Mouse (Mus musculus): ENCODE data around the gene Tex19.1. TPM values are rescaled to one million over a fixed set of nuclear protein-coding genes. Genes with fewer than 3 reads are reported as not detected.

Tex19.1 gene
- polyA plus RNA-seq (2017; shearing (Covaris generic)): not detected

DNA sequence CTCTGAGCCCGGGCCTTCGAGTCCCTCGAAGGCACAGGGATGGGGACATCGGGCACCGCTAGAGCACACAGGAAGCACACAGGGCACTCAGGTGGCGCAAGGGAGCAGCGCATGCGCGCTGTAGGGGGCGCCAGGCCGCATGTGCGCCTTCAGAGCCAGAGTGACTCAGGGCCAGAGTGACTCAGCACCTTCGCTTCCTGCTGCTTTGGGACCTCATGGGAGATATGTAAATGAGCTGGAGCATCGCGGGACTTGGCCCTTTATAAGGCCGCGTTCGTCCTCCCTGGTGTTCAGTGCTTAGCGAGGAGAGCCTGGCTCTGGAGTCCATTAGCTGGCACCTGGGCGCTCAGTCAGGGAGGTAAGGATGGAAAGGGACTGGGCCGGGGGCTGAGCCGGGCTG lies at the start of gene Tex19.1:
Tex19.1 (plus strand) TSS at position 279 of the 400 bp plus-strand sequence.

DNA sequence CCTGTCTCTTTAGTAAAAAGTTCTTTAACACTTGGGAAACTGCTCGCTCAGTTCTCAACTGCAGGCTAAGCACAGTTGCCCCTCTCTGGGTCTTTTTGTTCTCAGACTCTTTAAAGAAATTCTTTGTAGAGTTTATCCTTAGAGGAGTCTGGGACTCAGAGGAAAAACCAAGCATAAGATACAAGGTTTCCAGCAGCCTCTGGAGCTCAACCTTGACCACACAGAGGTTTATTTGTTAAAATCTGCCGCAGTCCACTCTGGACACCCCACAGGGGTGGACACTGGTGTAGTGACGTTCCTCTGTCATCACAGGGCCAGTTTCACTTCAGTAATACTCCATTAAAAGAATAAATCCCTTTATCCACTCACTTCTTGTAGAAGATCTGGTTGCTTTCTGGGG lies 27.4 kb upstream of the Tex19.1 start, which contains the start of gene Tex19.2:
Tex19.2 (minus strand) TSS at position 101 of the 400 bp plus-strand sequence.

DNA sequence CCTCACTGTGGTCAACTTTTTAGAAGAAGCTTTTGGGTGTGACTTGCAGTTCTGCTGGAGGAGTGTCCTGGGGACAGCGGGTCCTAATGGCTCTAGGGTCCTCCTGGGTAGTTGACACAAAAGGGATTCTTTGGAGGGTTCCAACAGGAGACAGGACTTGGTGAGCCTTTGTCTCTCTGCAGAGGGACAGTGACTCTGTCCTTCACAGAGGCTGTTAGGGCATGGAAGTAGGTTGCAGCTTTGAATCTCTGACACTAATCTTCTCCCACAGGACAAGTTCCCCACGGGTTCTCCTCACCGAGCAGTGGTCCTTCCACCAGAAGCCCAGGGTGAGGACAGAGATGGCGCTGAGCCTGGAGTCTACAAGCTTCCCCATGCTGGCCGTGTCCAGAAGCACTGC lies 14.0 kb downstream of the Tex19.1 start, which contains the start of gene Uts2r:
Uts2r (plus strand) TSS at position 301 of the 400 bp plus-strand sequence.

Other genes with a start within 250 kb of the Tex19.1 start
- 0.21 TPM for gene Ccdc57, start 213.3 kb upstream of the Tex19.1 start, polyA plus RNA-seq (2017; shearing (Covaris generic))
- 21.0 TPM for gene Slc16a3, start 197.7 kb upstream of the Tex19.1 start, polyA plus RNA-seq (2017; shearing (Covaris generic))
- 227 TPM for gene Csnk1d, start 154.8 kb upstream of the Tex19.1 start, polyA plus RNA-seq (2017; shearing (Covaris generic))
- 69.1 TPM for gene Cd7, start 106.7 kb upstream of the Tex19.1 start, polyA plus RNA-seq (2017; shearing (Covaris generic))
- gene Sectm1b, start 82.6 kb upstream of the Tex19.1 start, polyA plus RNA-seq (2017; shearing (Covaris generic)): not detected
- gene Sectm1a, start 64.9 kb upstream of the Tex19.1 start, polyA plus RNA-seq (2017; shearing (Covaris generic)): not detected
- not detected for gene Tex19.2, start 27.5 kb upstream of the Tex19.1 start, polyA plus RNA-seq (2017; shearing (Covaris generic))
- gene Uts2r, start 14.1 kb downstream of the Tex19.1 start, polyA plus RNA-seq (2017; shearing (Covaris generic)): not detected
- 2.5 TPM for gene Hexdc, start 58.3 kb downstream of the Tex19.1 start, polyA plus RNA-seq (2017; shearing (Covaris generic))
- gene Ogfod3, start 58.6 kb downstream of the Tex19.1 start, polyA plus RNA-seq (2017; shearing (Covaris generic)): 12.4 TPM
- gene Cybc1, start 83.2 kb downstream of the Tex19.1 start, polyA plus RNA-seq (2017; shearing (Covaris generic)): 74.3 TPM
- 28.2 TPM for gene Narf, start 91.1 kb downstream of the Tex19.1 start, polyA plus RNA-seq (2017; shearing (Covaris generic))
- 18.7 TPM for gene Foxk2, start 113.8 kb downstream of the Tex19.1 start, polyA plus RNA-seq (2017; shearing (Covaris generic))
- gene Wdr45b, start 208.3 kb downstream of the Tex19.1 start, polyA plus RNA-seq (2017; shearing (Covaris generic)): 81.5 TPM
- not detected for gene Rab40b, start 242.1 kb downstream of the Tex19.1 start, polyA plus RNA-seq (2017; shearing (Covaris generic))